Mouse (Mus musculus): ENCODE measurements around the gene Trp53bp2.

Trp53bp2 gene

GRCm38 (mm10) chr1:182503206-182503900 lies 94.4 kb downstream of the Trp53bp2 start:
- no peak for DNase-seq

- no peak for DNase-seq
Measured at GRCm38 (mm10) chr1:182504223-182504622, 95.3 kb downstream of the Trp53bp2 start.

GRCm38 (mm10) chr1:182505291-182505690 lies 96.3 kb downstream of the Trp53bp2 start:
- DNase-seq, result no peak

DNA sequence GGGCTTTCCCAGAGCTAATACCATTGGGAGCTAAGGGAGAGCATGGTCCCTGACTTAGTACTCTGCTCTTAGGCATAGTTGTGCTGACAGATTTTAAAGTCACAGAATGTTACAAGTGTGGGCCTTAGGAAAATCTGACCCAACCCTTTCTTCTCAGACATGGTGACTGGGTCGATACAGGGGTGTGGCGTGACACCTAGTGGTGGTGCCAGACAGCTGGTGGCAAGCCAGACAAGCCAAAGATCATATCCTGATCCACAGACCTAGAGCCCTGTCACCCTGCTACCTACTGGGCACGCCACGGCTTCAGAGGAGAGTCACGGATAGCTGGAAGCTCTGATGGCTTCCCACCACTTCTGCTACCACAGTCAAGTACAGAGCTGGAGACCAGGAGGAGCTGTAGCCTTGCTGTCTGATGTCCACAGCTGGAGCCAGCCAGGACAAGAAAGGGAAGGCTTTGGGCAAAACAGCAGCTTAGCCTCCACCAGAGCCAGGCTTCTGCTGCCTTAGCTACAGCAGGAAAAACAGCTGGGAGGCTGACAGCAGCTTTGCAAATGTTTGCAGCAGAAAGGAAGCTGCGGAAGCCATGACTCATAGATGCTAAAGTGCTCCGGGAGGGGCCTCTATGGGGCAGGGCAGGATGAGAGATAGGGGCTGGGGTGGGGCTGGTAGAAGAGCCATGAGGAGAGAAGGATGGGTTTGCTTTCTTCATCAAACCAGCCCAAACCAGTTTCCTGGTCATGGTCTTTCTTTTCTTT lies 97.4 kb downstream of the Trp53bp2 start:
- DNase-seq, result peak; percentile 60

DNA sequence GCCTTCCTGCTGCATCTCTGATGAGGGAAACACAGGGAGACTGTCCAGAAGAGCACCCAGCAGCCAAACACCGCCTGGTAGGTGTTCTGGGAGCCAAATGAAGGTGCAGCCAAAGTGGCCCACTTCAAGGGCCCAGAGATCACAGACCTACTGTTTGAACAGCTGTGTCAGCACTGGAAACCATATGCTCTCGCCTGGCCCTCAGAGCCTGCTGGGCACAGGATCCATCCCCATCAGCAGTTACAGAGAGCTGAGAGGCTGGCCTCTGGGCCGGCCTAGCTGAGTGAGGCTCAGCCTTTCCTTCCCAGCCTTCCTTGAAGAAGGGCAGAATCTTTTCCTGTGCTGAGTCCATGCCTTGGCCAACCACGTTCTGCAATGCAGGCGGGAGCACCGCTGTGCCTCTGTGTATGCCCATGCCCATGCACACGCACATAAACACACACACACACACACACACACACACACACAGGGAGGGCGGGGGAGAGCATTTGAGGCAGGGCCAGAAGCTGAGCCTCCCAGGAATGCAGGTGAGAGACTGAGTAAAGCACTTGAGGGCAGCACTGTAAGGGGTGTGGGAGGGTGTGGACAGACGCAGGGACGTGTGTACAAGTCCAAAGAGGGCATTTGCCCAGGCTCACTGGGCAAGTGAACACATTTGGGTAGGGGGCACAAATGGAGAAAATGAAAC lies 100.3 kb downstream of the Trp53bp2 start:
- no peak for DNase-seq

DNA sequence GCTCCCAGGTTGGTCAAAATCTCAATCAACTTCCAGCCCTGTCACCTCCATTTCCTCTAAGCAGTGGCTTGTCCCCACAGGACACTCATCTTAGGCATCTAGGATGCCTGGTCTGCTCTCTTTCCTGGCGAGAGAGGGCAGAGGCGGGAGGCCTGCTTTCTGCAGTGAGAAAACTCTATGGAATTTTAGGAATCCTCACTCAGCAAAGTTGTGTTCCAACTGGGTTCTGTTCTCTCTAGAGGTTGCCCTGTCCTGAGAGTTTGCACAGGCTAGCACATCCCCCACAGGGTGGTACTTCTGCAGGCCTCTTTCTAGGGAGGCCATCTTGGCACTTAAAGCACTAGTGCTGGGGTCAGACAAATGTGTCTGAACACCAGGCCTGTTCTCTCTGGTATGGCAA lies 102.1 kb downstream of the Trp53bp2 start:
- DNase-seq, result no peak

DNA sequence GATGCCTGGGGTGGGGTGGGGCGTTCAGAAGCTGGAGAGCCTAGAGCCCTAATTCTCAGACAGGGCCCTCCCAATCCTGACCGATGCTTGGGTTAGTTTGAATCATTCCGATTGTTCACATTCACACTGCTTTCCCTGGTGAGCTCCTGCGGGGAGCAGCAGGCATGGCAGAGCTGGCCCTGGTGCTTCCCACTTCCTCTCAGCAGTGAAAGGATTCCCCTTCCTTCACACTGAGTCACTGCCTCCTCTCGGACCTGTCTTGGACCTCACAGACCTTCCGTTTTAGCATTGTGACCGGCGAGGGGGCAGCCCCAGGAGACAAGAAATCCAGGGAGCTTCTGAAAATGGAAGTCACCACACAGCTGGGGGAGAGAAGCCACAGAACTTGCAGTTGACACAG lies 102.8 kb downstream of the Trp53bp2 start:
- DNase-seq, result no peak

Measured in thymus, postnatal 25 days (tissue).